Mouse (Mus musculus): Measurements from ENCODE around the gene Pard3. TPM values are rescaled to one million over a fixed set of nuclear protein-coding genes. Genes with fewer than 3 reads are reported as not detected.
"Not testable (repeated sequence)": the region's sequence is repeated elsewhere in the genome, so short reads cannot be mapped to it uniquely, and the experiment has no call there.

The Pard3 gene
- total RNA-seq, 4 experiments from 2014 or later = 25.3 to 28.1 (median 26.6) TPM

DNA sequence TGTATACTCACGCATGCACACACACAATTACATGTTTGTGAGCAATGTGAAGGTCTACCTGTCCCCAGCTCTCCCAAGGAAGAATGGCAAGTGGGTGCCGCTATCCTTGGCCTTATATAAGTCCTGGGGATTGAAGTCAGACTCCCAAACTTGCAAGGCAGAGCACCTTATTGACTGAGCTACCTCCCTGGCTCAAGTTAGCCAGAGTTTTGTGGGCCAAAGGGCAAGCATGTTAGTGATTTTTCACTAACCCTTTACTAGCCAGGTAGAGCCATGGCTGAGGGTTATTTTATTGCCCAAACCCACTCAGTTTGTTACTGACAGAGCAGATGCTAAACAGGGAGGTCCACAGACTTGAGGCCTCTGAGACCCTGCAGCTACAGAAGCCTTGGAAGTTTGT, 73.1 kb downstream of the Pard3 start:
- no peak for DNase-seq (ENCODE audit: low spot score in 2 of 2)

DNA sequence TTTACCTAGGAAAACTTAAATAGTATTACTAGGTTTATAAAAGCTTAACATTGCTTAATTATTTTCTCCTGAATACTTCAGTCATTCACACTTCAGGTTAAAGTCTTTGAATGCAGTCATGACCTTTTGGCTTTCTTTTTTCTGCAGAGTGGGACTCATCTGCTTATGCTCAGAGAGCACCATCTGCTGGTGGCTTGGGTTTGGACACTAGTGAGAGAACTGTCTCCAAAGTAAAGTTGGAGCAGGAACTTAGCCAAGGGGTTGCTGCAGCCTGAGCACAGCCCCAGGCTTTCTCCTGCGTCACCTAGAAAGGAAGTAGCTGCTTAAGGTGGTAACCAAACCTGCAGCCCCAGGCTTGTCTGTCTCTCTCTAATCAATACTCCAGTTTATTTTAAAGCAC, 75.5 kb downstream of the Pard3 start:
- peak; percentile 45 to 56 for DNase-seq (ENCODE audit: low spot score in 2 of 2)

DNA sequence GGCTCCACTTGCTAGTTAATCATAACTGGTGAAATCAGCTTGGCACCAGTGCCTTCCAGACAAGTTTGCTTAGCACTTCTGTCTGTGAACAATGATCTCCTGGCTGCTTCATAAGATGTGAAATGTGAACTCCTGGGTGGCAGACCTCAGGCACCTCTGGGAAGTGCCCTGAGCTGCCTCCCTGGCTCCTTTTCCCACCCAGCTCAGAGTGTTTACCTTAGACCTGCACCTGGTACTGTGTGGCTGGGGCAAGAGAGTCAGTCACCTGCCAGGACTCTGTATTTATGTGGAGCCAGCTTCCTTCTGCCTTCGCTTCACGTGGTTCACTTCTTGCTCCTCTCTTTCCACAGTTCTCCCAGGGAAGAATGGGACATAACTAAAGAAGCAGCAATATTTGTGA, 77.3 kb downstream of the Pard3 start:
- DNase-seq (ENCODE audit: low spot score in 2 of 2) = no peak

DNA sequence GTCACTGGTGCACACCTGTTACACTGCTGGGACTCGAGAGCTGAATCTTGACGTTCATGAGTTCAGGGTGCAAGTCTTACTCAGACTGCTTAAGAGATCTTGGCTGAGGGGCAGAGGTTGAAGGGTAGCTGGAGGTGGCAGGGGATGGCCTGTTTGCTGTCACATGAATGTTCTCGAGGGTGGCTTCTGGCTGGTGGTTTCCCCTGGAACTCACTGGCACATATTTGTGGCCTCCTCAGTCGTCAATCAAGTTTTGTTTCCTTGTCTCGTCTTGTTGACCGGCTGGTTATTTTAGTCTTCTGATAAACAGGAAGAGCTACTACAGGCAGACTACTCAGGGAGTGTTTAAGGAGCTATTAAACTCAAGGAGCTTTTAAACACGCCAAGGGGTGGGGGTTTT, 79.9 kb downstream of the Pard3 start:
- no peak for DNase-seq (ENCODE audit: low spot score in 2 of 2)

DNA sequence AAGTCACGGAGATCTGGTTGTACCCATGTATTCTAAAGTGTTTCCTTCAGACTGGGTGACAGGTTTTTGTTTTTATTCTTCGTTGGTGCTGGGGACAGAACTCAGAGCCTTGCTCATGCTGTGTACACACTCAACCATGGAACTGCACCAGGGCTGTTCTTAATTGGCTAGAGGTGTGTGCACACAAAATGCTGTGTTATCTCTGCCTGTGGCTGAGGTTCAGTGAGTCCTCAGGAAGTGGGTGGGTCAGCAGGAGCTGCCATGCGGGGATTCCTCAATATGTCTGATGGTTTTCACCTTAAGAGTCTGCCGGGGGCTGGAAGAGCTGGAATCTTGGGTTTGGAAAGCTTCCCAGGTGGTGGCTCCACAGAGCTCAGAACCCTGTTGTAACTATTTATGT, 80.9 kb downstream of the Pard3 start:
- DNase-seq (ENCODE audit: low spot score in 2 of 2) = no peak

DNA sequence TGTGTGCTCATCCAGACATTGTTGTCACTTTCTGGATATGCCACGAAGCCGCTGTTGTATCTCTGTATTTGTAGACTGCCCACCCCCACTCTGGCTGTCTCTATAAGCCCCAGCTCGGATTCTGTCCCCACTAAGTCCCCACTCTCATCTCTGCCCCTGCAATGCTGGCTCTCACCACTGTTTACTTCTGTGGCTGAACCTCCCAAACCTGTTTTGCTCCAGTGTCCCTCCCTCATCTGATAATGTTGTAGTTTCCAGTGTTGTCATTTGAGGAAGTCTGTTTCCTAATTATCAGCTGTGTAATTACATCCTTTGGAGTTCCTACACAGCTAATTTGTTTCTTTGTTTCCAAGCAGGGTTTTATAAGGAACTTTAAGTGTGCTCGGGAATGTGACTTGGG, 81.4 kb downstream of the Pard3 start:
- DNase-seq (ENCODE audit: low spot score in 2 of 2) = no peak

DNA sequence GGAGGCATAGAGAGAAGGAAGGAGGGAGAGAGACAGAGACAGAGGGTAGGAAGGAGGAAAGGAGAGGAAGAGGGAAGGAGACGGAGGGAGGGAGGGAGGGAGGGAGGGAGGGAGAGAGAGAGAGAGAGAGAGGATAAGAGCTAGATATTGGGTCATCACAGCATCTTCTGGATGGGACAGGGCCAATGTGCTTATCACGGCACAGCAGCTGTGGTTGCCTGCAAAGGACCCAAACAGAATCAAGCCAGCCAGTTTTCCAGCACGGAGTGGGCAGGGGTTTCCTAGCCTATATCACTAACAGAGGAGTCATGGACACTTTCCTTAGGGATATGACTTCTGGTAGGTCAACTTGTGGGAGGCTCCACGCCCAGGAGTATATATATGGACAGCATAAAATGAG, 82.4 kb downstream of the Pard3 start:
- DNase-seq (ENCODE audit: low spot score in 2 of 2) = no peak

DNA sequence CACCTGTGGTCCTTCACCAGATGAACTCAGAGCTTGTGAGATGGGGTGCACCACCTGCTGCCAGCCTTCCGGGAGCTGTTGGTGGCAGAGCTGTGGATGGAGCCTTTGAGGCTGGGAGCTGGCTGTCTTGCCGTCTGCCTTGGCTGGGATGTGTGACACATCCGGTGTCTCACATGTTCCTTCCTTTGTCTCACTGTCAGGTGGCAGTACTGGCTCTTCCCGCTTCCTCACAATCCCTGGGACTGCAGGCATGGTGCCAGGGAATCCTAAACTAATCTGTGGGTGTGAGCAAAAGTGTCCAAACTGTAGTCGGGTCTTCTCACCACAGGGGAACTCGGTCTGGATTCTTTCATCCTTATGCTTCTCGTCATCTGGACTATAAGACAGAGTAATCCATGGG, 85.1 kb downstream of the Pard3 start:
- no peak for DNase-seq (ENCODE audit: low spot score in 2 of 2)

DNA sequence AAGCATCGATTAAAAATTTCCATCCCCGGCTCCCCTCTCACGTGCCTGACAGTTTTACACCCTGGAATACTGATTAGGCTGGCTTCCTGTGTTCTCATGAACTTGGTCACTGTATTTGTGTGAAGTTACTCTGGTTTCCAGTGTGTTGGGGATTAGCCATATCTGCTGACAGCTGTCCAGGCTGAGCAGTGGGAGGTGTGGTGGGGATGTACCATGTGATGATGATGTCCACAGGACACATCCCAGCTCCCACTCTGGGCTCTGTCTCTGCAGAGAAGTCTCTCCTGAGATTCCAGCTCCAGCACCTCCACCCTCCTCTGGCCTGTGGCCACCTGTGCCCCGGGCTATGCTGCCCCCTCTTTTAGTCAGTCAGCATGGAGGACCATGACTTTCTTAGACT, 87.0 kb downstream of the Pard3 start:
- DNase-seq (ENCODE audit: low spot score in 2 of 2) = no peak

DNA sequence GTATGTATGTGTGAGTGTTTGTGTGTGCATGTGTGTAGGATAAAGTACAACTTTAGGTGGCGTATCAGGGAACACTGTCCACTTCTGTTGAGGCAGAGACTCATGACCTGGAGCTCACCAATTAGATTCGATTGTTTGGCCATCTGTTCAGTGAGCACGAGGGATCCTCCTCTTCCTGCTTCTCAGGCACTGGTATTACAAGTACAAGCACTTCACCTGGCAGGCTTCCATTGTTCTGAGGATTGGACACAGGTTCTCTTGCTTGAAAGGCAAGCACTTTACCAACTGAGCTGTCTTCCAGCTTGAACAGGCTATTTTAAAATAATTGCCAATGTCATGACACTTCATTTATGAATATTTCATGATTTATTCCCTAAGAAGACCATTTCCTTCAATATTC, 88.0 kb downstream of the Pard3 start:
- DNase-seq (ENCODE audit: low spot score in 2 of 2) = no peak

DNA sequence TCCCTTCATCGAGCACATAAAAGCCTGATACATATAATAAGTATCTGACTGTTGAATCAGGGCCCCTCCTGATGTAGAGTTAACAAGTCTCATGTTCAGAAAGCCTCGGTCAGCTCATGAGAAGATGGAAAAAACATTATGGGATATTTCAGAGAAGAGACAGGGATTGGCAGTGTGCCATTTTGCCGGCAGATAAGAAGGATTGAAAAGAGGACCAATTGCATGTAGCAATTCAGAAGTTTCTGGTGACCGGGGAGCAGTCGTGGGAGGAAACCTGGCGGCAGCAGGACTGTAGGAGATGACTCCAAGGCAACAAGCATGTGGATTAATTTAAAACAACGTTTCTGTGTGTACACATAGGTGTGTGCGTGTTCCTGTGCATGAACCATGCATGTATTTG, 93.4 kb downstream of the Pard3 start:
- no peak for DNase-seq (ENCODE audit: low spot score in 2 of 2)

DNA sequence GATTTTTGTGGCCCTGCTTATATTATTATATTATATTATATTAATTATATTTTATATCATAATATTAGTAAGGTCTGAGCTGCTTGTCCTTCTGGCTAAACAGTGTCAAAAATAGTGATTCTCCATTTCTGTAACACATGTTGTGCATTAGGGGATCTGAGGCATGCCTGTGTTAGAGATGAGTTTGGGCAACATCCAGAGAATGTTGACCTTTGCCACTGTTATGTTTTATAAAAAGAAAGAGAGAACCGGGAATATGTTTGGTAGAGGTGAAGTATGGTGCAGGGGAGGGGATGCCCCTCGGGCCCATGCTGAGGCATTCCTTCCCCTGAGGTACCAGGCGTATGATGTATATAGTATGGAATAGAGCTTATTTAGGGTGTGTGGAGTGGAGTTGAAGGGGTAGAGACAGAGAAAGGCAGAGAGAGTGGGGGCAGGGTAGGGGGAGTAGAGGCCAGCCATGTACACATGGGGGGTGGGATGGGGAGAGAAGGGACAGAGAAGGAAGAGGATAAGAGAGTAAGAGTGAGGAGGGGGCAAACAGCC, 95.8 kb downstream of the Pard3 start:
- no peak for DNase-seq (ENCODE audit: low spot score in 2 of 2)

DNA sequence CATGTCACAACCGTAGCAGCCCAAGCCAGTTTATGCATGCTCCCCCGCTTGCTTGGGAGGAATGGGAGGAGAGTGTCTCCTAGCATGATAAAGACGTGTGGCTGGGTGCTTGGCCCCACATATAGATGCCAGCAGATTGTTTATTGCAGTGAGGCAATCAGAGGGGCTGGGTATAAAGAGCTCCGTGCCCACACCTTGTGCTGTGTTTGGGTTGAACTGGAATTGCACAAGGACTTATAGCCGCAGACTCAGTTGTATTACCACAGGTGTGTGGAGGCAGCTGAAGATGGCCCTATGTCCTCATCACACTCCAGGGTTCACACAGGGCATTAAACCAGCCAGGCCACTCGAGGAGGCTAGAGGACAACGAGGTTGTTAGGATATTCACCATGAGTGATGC, 98.2 kb downstream of the Pard3 start:
- no peak for DNase-seq (ENCODE audit: low spot score in 2 of 2)

DNA sequence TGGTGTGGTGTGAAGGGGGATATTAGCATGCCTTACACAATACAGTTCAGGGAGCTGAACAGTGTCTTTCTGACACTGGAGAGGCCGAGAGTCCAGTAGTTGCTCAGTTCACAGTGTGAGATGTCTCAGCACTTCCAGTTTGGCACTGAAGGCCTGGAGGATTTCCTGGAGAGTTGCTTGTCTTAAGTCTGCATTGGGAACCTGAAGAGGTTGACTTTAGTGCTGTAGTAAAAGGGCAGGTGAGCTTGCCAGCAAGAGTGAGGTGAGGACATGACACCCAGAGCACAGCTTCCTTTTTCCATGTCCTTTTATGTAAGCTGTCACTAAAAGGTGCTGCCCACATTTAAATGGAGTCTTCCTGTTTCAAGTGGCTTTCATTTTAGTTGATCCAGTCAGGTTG, 99.1 kb downstream of the Pard3 start:
- no peak for DNase-seq (ENCODE audit: low spot score in 2 of 2)

DNA sequence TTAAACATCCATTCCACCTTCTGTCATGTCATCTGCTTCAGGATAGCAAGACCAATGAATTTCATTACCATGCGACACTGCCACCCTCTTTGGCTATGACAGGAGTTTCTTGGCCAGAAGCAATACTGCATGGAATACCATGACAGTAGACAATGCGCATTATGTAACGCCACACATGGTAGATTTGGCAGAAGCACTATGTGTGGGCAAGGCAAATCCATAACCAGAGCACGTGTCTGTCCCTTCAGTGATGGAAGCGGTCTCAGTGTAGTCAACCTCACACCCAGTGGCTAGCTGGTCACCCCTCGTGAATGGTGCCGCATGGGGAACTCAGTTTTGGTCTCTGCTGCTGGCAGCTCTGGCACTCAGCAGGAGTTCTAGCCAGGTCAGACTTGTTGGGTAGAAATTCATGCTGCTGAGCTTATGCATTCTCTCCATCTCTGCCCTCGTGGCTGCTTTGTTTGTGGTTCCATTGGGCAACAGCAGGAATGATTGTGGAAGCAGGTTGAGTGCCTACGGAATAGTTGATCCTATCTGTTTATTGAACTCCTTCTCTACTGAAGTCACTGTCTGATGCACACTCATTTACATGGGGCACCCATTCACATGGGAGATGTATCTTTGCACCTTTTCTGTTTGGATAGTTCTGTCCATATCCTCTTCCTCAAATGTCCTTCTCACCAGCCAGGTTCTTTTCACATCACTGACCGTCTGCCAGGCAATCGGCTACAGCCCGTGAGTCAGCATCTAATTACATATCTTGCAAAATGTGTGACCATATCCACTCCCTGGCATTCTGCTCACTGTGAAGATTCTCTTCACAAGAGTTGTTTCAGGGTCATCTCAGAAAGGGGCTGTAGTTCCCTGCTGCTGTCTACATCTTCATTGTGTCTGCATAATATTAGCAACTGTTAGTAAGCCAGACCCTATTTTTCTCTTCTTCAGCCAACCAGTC, 100.9 kb downstream of the Pard3 start:
- no peak for DNase-seq (ENCODE audit: low spot score in 2 of 2)

DNA sequence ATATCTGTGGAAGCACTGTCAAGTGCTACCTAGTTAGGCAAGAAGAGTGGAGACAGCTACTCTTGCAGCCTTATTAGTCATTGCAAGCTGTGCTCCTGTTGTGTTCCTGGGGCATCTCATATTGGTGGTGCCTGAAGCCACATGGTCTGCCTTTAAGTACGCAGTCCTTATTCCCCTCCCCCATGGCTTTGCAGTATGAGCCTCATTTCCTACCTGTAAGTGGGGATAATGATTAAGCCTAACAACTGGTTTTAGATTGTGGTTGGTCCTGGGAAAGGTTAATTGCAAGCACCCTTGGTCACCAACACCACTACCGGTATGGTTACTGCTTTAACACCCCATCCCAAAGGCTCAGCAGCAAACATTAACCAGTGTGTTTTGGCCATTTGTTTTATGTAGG, 104.8 kb downstream of the Pard3 start:
- no peak for DNase-seq (ENCODE audit: low spot score in 2 of 2)

DNA sequence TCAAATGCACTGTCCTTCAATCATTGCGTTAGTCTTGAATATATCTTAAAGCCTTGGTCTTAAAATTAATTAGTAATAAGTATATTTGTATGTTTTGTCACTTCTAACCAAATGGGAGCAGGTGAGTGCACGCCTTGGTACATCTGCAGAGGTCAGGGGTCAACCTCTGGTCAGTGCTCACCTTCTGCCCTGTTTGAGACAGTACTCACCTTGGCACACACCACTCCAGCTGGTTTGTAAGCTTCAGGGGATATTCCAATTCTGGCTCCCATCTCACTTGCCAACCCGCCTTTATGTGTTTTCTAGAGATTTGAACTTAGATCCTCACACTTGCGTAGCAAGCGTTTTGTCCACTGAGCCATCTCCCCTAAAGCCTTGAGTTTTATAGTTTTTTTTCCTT, 105.7 kb downstream of the Pard3 start:
- DNase-seq (ENCODE audit: low spot score in 2 of 2) = no peak

DNA sequence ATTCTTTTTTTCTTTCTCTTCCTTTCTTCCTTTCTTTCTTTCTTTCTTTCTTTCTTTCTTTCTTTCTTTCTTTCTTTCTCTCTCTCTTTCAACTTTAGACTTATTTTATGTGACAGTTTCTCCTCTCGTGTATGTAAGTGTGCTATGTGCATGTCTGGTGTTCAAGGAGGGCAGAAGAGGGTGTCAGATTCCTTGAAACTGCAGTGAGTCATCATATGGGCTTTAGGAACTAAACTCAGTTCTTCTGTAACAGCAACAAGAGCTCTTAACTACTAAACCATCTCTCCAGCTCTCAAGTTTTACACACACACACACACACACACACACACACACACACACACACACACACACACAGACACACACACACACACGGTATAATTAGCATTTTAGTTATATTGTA, 106.7 kb downstream of the Pard3 start:
- DNase-seq (ENCODE audit: low spot score in 2 of 2) = not testable (repeated sequence)

DNA sequence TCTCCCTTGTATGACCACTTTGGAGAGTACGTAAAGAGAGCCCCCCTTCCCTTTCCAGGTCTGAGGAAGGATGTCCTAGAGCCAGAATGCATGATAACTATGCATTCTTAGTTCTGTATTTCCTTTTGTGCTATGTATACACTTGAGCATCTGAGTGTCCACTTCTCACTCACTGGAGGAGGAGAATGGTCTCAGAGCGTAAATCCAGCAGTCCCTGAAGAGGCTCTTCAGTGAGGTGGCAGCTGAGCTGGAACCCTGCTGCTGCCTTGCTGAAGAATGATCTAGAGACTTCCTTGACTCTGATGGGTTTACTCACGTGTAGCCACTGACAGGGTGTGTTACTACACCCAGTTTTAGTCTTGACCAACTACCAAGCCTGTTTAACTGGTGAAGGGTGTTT, 107.2 kb downstream of the Pard3 start:
- no peak for DNase-seq (ENCODE audit: low spot score in 2 of 2)

DNA sequence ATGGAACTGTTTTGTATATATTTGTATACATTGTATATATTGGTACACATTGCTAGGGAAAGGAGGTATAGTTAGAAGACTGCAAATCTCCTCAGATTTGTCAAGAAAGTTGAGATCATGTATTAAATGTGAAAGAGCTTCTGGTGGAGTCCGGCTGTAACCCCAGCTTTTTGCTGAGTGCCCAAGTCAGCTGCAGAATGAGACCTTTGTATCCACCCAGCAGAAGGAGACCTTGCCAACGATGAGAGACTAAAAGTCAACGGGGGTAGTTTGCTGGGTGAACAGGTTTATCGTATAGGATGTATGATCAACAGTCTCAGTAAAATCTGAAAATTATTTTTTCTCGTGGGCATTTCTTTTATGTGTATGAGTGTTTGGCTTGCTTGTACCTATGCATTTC, 109.8 kb downstream of the Pard3 start:
- no peak for DNase-seq (ENCODE audit: low spot score in 2 of 2)

DNA sequence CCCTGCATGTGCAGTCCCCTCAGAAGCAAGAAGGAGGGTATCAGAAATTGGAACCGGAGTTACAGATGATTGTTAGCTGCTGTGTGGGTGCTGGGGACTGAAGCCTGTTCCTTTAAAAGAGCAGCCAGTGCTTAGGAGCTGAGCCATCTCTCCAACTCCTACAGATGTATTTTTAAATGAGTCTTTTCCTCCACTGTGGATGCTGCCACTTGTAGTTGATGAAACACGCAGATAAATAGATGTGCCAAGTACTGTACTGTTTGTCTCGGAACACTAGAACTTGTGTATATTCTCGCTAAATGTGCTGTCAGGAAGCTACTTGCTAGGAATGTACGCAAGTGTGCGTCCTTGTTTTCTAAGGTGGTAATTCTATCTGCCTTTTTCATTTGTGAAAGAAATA, 110.7 kb downstream of the Pard3 start:
- peak in 1 of 2 experiments; percentile 18 for DNase-seq (ENCODE audit: low spot score in 2 of 2)

DNA sequence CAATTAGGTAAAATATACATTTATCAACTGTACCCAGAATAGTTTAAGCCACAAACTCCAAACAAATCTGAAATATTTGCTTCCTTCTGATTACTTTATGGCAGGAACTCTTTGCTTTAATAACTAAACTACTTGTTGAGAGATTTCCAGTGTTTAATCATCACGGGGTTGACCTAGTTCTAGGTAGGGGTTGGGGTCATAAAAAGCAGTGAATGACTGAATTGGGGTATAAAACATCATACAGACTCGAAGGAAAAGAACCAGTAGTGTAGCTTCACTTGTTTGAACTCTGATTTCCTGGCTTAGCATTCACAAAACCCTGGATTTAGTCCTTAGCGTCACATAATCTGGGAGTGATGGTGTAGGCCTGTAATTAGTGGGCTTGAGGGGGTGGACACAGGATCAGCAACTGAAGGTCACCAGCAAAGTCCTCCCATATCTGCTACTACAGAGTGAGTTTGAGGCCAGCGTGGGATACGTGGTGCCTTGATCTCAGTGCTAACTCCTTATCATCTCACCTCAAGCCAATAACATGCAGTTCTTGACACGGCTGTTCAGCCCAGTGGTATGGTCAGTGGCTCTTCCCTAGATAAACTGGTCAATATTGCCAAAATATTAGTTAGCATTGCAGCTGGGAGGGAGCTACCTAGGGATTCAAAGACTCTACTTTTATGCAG, 111.6 kb downstream of the Pard3 start:
- DNase-seq (ENCODE audit: low spot score in 2 of 2) = no peak

DNA sequence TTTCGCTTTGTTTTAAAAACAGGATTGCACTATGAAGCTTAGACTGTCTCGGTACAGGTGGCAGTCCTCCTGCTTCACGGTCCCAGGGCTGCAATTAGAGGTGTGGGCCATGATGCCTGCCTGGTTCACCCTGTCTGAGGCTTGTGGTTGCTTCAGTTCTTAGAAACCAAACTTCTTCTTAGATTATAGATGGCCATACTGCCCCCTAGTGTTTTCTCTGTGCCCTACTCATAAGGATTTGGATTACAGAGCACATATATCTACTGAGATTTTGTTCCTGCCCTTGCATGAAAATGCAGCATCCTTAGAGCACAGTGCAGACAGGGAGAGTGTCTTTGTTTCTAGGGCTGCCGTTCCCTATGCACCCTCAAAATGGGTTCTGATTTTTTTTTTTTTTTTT, 114.9 kb downstream of the Pard3 start:
- no peak for DNase-seq (ENCODE audit: low spot score in 2 of 2)
